Mouse (Mus musculus) cortical plate, adult 2 months (tissue): ENCODE results near the gene Nsmce4a.

Experiments
- CTCF ChIP-seq: fragments of 200-500 bp; IDR thresholded peaks from 2 replicates; pipeline ENCODE4 v1.5.1; 2011; ENCODE audit warnings: mild to moderate bottlenecking, control low read depth, low read length; ENCODE audit not compliant: insufficient read depth; ENCODE audit errors: extremely low read depth
- POLR2A ChIP-seq: fragments of 200-500 bp; IDR thresholded peaks from 2 replicates; pipeline ENCODE4 v1.6.1; 2011; ENCODE audit warnings: mild to moderate bottlenecking, low read length, control low read depth; ENCODE audit not compliant: insufficient read depth; ENCODE audit errors: extremely low read depth

- TF ChIP-seq POLR2A (no peak), CTCF (no peak)
Observed at GRCm38 (mm10) chr7:130503006-130503405, 69.9 kb downstream of the Nsmce4a start.
